Mouse (Mus musculus): Measurements from ENCODE around the gene Osbpl5. TPM values are rescaled to one million over a fixed set of nuclear protein-coding genes. Genes with fewer than 3 reads are reported as not detected.

Osbpl5 gene
- total RNA-seq, 1 experiment = 13.6 TPM

- no peak overlapping the region for H3K9ac ChIP-seq (ENCODE audit: insufficient read depth, low read depth, low read length, poor library complexity, severe bottlenecking)
- peak overlapping the region; percentile 12 to 40; a peak in 3 of 4 replicates for H3K4me3 ChIP-seq (ENCODE audit: insufficient read depth in 1 of 2, low read depth in 1 of 2, low read length in 2 of 2, poor library complexity in 1 of 2, severe bottlenecking in 1 of 2)
Measured at GRCm38 (mm10) chr7:143783378-143783995, 26.7 kb upstream of the Osbpl5 start.

GRCm38 (mm10) chr7:143777375-143777774 lies 20.6 kb upstream of the Osbpl5 start:
- DNase-seq (ENCODE audit: low read depth, low spot score) = no peak
- in situ Hi-C loops (cut with MboI; ENCODE audit: low sequenced_read_pairs in 2 of 2, unreplicated experiment in 2 of 2) = no loop called here
- no peak overlapping the region for H3K4me3 ChIP-seq (ENCODE audit: insufficient read depth in 1 of 2, low read depth in 1 of 2, low read length in 2 of 2, poor library complexity in 1 of 2, severe bottlenecking in 1 of 2)
- H3K4me1 ChIP-seq (ENCODE audit: control insufficient read depth in 2 of 2, insufficient read depth in 2 of 2, low read length in 2 of 2, poor library complexity in 1 of 2) = peaks cover 0 to 7% of the 10 kb centered on the region in 2 experiments; a peak in 2 of 4 replicates
- H3K27ac ChIP-seq (ENCODE audit: insufficient read depth, low read depth, low read length, poor library complexity, severe bottlenecking) = no peak overlapping the region
- H3K9me3 ChIP-seq (ENCODE audit: control insufficient read depth, insufficient read depth, low read depth, low read length) = no peaks in the 10 kb centered on the region
- no peak overlapping the region for H3K9ac ChIP-seq (ENCODE audit: insufficient read depth, low read depth, low read length, poor library complexity, severe bottlenecking)
- TF ChIP-seq HCFC1 (IDR thresholded peaks at IDR 0.05; ENCODE audit: borderline replicate concordance, insufficient read depth, low read length) = no peak
- no peak for TF ChIP-seq ZC3H11A (IDR thresholded peaks at IDR 0.05; ENCODE audit: borderline replicate concordance, low read depth, low read length)
- TF ChIP-seq ZNF384 (IDR thresholded peaks at IDR 0.05; ENCODE audit: low read depth, low read length) = no peak
- TF ChIP-seq MAFK (IDR thresholded peaks at IDR 0.05; ENCODE audit: insufficient read depth, low read depth, low read length) = no peak
- TF ChIP-seq CHD2 (IDR thresholded peaks at IDR 0.05; ENCODE audit: low read depth, low read length) = no peak
- H3K36me3 ChIP-seq (ENCODE audit: control insufficient read depth, insufficient read depth, low read length, poor library complexity, severe bottlenecking) = no peaks in the 10 kb centered on the region

More at GRCm38 (mm10) chr7:143783378-143783995, 26.7 kb upstream of the Osbpl5 start:
- Histone ChIP-seq H3K9me3 (ENCODE audit: control insufficient read depth, insufficient read depth, low read depth, low read length) (no peaks in the 10 kb centered on the region), H3K27ac (ENCODE audit: insufficient read depth, low read depth, low read length, poor library complexity, severe bottlenecking) (no peak overlapping the region), H3K4me1 (ENCODE audit: control insufficient read depth in 2 of 2, insufficient read depth in 2 of 2, low read length in 2 of 2, poor library complexity in 1 of 2) (peaks cover 0 to 8% of the 10 kb centered on the region in 2 experiments; a peak in 2 of 4 replicates), H3K36me3 (ENCODE audit: control insufficient read depth, insufficient read depth, low read length, poor library complexity, severe bottlenecking) (no peaks in the 10 kb centered on the region)
- in situ Hi-C loops (cut with MboI; ENCODE audit: low sequenced_read_pairs in 2 of 2, unreplicated experiment in 2 of 2) = no loop called here
- TF ChIP-seq ZC3H11A (IDR thresholded peaks at IDR 0.05; ENCODE audit: borderline replicate concordance, low read depth, low read length) = no peak
- no peak for TF ChIP-seq ZNF384 (IDR thresholded peaks at IDR 0.05; ENCODE audit: low read depth, low read length)
- no peak for TF ChIP-seq HCFC1 (IDR thresholded peaks at IDR 0.05; ENCODE audit: borderline replicate concordance, insufficient read depth, low read length)
- no peak for TF ChIP-seq MAFK (IDR thresholded peaks at IDR 0.05; ENCODE audit: insufficient read depth, low read depth, low read length)
- TF ChIP-seq CHD2 (IDR thresholded peaks at IDR 0.05; ENCODE audit: low read depth, low read length) = no peak
- DNase-seq (ENCODE audit: low read depth, low spot score) = no peak

GRCm38 (mm10) chr7:143776137-143776536 lies 19.4 kb upstream of the Osbpl5 start:
- Histone ChIP-seq H3K9me3 (ENCODE audit: control insufficient read depth, insufficient read depth, low read depth, low read length) (no peaks in the 10 kb centered on the region), H3K4me1 (ENCODE audit: control insufficient read depth in 2 of 2, insufficient read depth in 2 of 2, low read length in 2 of 2, poor library complexity in 1 of 2) (peaks cover 0 to 7% of the 10 kb centered on the region in 2 experiments; a peak in 2 of 4 replicates), H3K27ac (ENCODE audit: insufficient read depth, low read depth, low read length, poor library complexity, severe bottlenecking) (no peak overlapping the region), H3K4me3 (ENCODE audit: insufficient read depth in 1 of 2, low read depth in 1 of 2, low read length in 2 of 2, poor library complexity in 1 of 2, severe bottlenecking in 1 of 2) (no peak overlapping the region), H3K9ac (ENCODE audit: insufficient read depth, low read depth, low read length, poor library complexity, severe bottlenecking) (no peak overlapping the region), H3K36me3 (ENCODE audit: control insufficient read depth, insufficient read depth, low read length, poor library complexity, severe bottlenecking) (no peaks in the 10 kb centered on the region)
- in situ Hi-C loops (cut with MboI; ENCODE audit: low sequenced_read_pairs in 2 of 2, unreplicated experiment in 2 of 2) = no loop called here
- DNase-seq (ENCODE audit: low read depth, low spot score) = peak; percentile 68
- TF ChIP-seq HCFC1 (IDR thresholded peaks at IDR 0.05; ENCODE audit: borderline replicate concordance, insufficient read depth, low read length) = no peak
- no peak for TF ChIP-seq MAFK (IDR thresholded peaks at IDR 0.05; ENCODE audit: insufficient read depth, low read depth, low read length)
- no peak for TF ChIP-seq ZNF384 (IDR thresholded peaks at IDR 0.05; ENCODE audit: low read depth, low read length)
- no peak for TF ChIP-seq CHD2 (IDR thresholded peaks at IDR 0.05; ENCODE audit: low read depth, low read length)
- no peak for TF ChIP-seq ZC3H11A (IDR thresholded peaks at IDR 0.05; ENCODE audit: borderline replicate concordance, low read depth, low read length)

- H3K27ac ChIP-seq (ENCODE audit: insufficient read depth, low read depth, low read length, poor library complexity, severe bottlenecking) = no peak overlapping the region
- no peaks in the 10 kb centered on the region for H3K4me1 ChIP-seq (ENCODE audit: control insufficient read depth in 2 of 2, insufficient read depth in 2 of 2, low read length in 2 of 2, poor library complexity in 1 of 2)
- no peak for DNase-seq (ENCODE audit: low read depth, low spot score)
- H3K36me3 ChIP-seq (ENCODE audit: control insufficient read depth, insufficient read depth, low read length, poor library complexity, severe bottlenecking) = no peaks in the 10 kb centered on the region
- no peak for TF ChIP-seq ZNF384 (IDR thresholded peaks at IDR 0.05; ENCODE audit: low read depth, low read length)
- peak; percentile 50; the same call in 1 of the 2 replicates for TF ChIP-seq MAFK (IDR thresholded peaks at IDR 0.05; ENCODE audit: insufficient read depth, low read depth, low read length)
- no peak overlapping the region for H3K9ac ChIP-seq (ENCODE audit: insufficient read depth, low read depth, low read length, poor library complexity, severe bottlenecking)
- in situ Hi-C loops (cut with MboI; ENCODE audit: low sequenced_read_pairs in 2 of 2, unreplicated experiment in 2 of 2) = loop anchor here in 1 of 2 experiments (10.0 kb wide), 1 partner anchor 65 kb away; no protein-coding TSS in a partner anchor
- H3K4me3 ChIP-seq (ENCODE audit: insufficient read depth in 1 of 2, low read depth in 1 of 2, low read length in 2 of 2, poor library complexity in 1 of 2, severe bottlenecking in 1 of 2) = no peak overlapping the region
- no peaks in the 10 kb centered on the region for H3K9me3 ChIP-seq (ENCODE audit: control insufficient read depth, insufficient read depth, low read depth, low read length)
Measured at GRCm38 (mm10) chr7:143769461-143769860, 12.7 kb upstream of the Osbpl5 start.

All from ES-E14 (cell line).